Mouse (Mus musculus) gastrocnemius, postnatal 36 days (tissue): ENCODE data around the gene Nr5a2. TPM values are rescaled to one million over a fixed set of nuclear protein-coding genes. Genes with fewer than 3 reads are reported as not detected.
"Not testable (repeated sequence)": the region's sequence is repeated elsewhere in the genome, so short reads cannot be mapped to it uniquely, and the experiment has no call there.

Experiments
- DNase-seq, 2 experiments: peaks; one replicate each; pipeline ENCODE4 v3.0.0; 2022
- intact Hi-C: fragments of 180-260 bp; cut with DNase I; formaldehyde crosslinking; loops from one replicate; pipeline ENCODE4 v1.15.1; 2025
- total RNA-seq, 2 experiments: library from RNA; stranded (reverse); gene quantifications; 2 replicates each; pipeline ENCODE4 v1.2.3; 2021

Gene Nr5a2
- total RNA-seq, 2 experiments from 2014 or later: 0.18 to 0.37 TPM

- intact Hi-C loops: no loop called here
- DNase-seq: no peak
These were observed 101.5 kb downstream of the Nr5a2 start for GRCm38 (mm10) chr1:136858724-136859123.

- intact Hi-C loops: no loop called here
- no peak for DNase-seq
These were observed 104.1 kb downstream of the Nr5a2 start for GRCm38 (mm10) chr1:136856104-136856503.

- intact Hi-C loops: no loop called here
- DNase-seq: no peak
These were observed 111.5 kb downstream of the Nr5a2 start for GRCm38 (mm10) chr1:136848791-136849190.

GRCm38 (mm10) chr1:136846081-136846480, 114.2 kb downstream of the Nr5a2 start:
- intact Hi-C loops: no loop called here
- DNase-seq: no peak

- intact Hi-C loops: no loop called here
- DNase-seq: no peak
These were observed 114.9 kb downstream of the Nr5a2 start for GRCm38 (mm10) chr1:136845341-136845740.

- DNase-seq: no peak
- intact Hi-C loops: no loop called here
These were observed 119.7 kb downstream of the Nr5a2 start for GRCm38 (mm10) chr1:136840512-136840911.

GRCm38 (mm10) chr1:136839202-136839601, 121.0 kb downstream of the Nr5a2 start:
- intact Hi-C loops: no loop called here

GRCm38 (mm10) chr1:136832305-136833152, 127.7 kb downstream of the Nr5a2 start:
- intact Hi-C loops: no loop called here
- DNase-seq: no peak

More at GRCm38 (mm10) chr1:136839202-136839601, 121.0 kb downstream of the Nr5a2 start:
- no peak for DNase-seq

GRCm38 (mm10) chr1:136830992-136831391, 129.3 kb downstream of the Nr5a2 start:
- DNase-seq: no peak
- intact Hi-C loops: no loop called here

- intact Hi-C loops: no loop called here
- DNase-seq: no peak
These were observed 130.3 kb downstream of the Nr5a2 start for GRCm38 (mm10) chr1:136829931-136830330.

- DNase-seq: no peak
These were observed 136.4 kb downstream of the Nr5a2 start for GRCm38 (mm10) chr1:136823897-136824296.

GRCm38 (mm10) chr1:136800625-136801024, 159.6 kb downstream of the Nr5a2 start:
- intact Hi-C loops: no loop called here
- no peak for DNase-seq

More at GRCm38 (mm10) chr1:136823897-136824296, 136.4 kb downstream of the Nr5a2 start:
- intact Hi-C loops: no loop called here

GRCm38 (mm10) chr1:136796361-136797090, 163.7 kb downstream of the Nr5a2 start:
- no peak for DNase-seq
- intact Hi-C loops: no loop called here

- intact Hi-C loops, DNase-seq: not testable (repeated sequence)
These were observed 167.0 kb downstream of the Nr5a2 start for GRCm38 (mm10) chr1:136792957-136793883.
